Mouse (Mus musculus) erythroblast, embryonic 14.5 days (primary cell): ENCODE results near the gene Mical1.

Source experiments
- GATA1 ChIP-seq: IDR thresholded peaks from 2 replicates; pipeline ENCODE4 v1.6.1; 2012; ENCODE audit warnings: low read length, inconsistent platforms, mixed read lengths
- TAL1 ChIP-seq: IDR thresholded peaks from 3 replicates; pipeline ENCODE4 v1.6.1; 2012; ENCODE audit warnings: low read length, inconsistent platforms, mixed read lengths

DNA sequence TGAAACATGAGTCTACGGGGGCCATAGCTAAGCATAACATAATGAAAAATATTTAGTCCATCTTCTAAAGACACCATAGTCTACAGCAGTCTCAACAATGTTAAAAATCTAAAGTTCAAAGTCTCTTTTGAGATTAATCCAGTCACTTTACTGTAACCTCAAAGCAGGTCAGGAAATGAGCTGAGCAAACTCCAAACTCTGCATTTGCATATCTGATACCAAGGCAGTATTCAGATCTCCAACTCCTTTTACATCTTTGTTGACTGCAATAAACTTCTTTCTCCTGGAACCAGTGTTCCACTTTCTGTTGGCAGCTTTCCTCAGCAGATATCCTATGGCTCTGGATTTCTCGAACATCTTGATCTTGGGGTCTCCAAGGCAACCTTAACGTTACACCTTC is 5.4 kb upstream of the Mical1 start:
- TF ChIP-seq GATA1 (no peak), TAL1 (no peak)
